Mouse (Mus musculus) megakaryocyte, embryonic 14.5 days (primary cell): Measurements from ENCODE around the gene Mcu. TPM values are rescaled to one million over a fixed set of nuclear protein-coding genes. Genes with fewer than 3 reads are reported as not detected.

Experiments used
- H3K27me3 ChIP-seq: replicated peaks from 2 replicates; pipeline ENCODE3; 2012; ENCODE audit warnings: inconsistent platforms
- H3K36me3 ChIP-seq: replicated peaks from 2 replicates; pipeline ENCODE3; 2012; ENCODE audit warnings: low read length, inconsistent platforms, mixed read lengths
- H3K4me1 ChIP-seq: 2 replicates; pipeline ENCODE4 v1.6.1; 2012; ENCODE audit warnings: inconsistent platforms
- H3K4me3 ChIP-seq: replicated peaks from 2 replicates; pipeline ENCODE3; 2012; ENCODE audit warnings: moderate library complexity, mild to moderate bottlenecking, inconsistent platforms
- H3K9me3 ChIP-seq: 2 replicates; pipeline ENCODE4 v1.6.1; 2012; ENCODE audit warnings: inconsistent platforms
- FLI1 ChIP-seq: IDR thresholded peaks from 2 replicates; pipeline ENCODE4 v1.6.1; 2012; ENCODE audit warnings: low read length, inconsistent platforms, mixed read lengths
- GATA1 ChIP-seq: IDR thresholded peaks from 3 replicates; pipeline ENCODE4 v1.6.1; 2012; ENCODE audit warnings: mixed read lengths, low read length, inconsistent platforms, borderline replicate concordance
- polyA plus RNA-seq: library from polyadenylated mRNA; stranded (reverse); fragments of >175 nt; gene quantifications from 2 replicates; pipeline ENCODE4 v1.2.3, GENCODE M21; 2012; ENCODE audit warnings: low replicate concordance; ENCODE audit not compliant: insufficient read depth

The Mcu gene
- polyA plus RNA-seq, 1 experiment: 38.7 TPM

DNA sequence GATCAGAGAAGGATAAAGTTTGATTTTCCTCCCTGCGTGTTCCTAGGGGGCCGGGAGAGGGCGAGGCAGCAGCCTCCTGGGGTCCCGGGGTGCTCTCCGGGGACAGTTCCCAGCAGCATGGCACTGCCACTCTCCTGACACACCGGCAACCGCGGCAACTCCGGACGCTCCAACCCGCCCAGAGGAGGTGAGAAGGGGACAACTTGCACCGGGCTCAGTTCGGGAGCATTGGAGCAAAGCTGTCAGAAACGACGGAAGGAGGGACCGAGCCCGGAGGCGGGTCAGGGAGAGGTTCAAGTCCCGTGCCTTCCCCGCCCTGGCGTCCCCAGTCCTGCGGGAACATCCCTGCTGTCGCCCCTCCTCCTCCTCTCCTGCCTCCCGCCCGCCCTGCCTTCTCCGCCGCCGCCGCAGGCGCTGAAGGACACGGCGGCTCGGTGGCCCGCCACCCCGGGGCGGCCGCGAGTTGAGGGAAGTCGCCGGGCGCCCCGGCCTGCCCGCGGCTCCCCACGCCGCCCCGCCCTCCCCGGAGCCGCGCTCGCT, 441 bp downstream of the Mcu start, which contains the start of gene Gm10322:
TSS of gene Gm10322 (plus strand) at position 83 of the 540 bp plus-strand sequence.
- Histone ChIP-seq H3K9me3 (no peaks in the 10 kb centered on the region), H3K36me3 (peaks cover 19% of the 10 kb centered on the region), H3K4me1 (peaks cover 48% of the 10 kb centered on the region), H3K4me3 (peak within 1 kb of the TSS; percentile 94), H3K27me3 (no peaks in the 10 kb centered on the region)
- no peak for TF ChIP-seq GATA1
- no peak for TF ChIP-seq FLI1

- peak overlapping the region; percentile 94 for H3K4me3 ChIP-seq
- H3K4me1 ChIP-seq: peaks cover 55% of the 10 kb centered on the region
- no peaks in the 10 kb centered on the region for H3K9me3 ChIP-seq
- H3K36me3 ChIP-seq: peaks cover 21% of the 10 kb centered on the region
- no peaks in the 10 kb centered on the region for H3K27me3 ChIP-seq
- no peak for TF ChIP-seq FLI1
Observed at GRCm38 (mm10) chr10:59615411-59615810, 1.1 kb downstream of the Mcu start.

DNA sequence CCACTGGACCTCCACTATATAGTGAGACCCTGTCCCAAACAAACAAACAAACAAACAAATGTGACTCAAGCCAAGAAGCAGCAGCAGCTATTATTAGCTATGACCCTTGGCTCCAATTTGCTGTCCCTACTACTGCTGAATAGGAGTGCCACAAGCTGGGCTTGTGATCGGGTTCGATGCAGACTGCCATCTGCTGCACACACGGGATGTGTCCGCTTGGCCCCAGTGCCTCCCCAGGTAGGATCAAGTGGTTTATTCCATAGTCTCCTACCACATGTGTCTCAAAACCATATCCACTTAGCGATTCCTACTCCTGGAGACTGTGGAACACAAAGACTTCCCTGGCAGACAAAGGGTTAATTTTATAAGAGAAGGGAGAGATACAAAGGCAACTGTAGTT, 2.4 kb downstream of the Mcu start:
- Histone ChIP-seq H3K9me3 (no peaks in the 10 kb centered on the region), H3K4me3 (peak overlapping the region; percentile 94), H3K36me3 (peaks cover 31% of the 10 kb centered on the region), H3K27me3 (no peaks in the 10 kb centered on the region), H3K4me1 (peaks cover 67% of the 10 kb centered on the region)
- TF ChIP-seq FLI1 (no peak), GATA1 (no peak)

- Histone ChIP-seq H3K36me3 (peaks cover 38% of the 10 kb centered on the region), H3K4me1 (peaks cover 75% of the 10 kb centered on the region), H3K9me3 (no peaks in the 10 kb centered on the region), H3K4me3 (peak overlapping the region; percentile 57), H3K27me3 (no peaks in the 10 kb centered on the region)
- no peak for TF ChIP-seq FLI1
- TF ChIP-seq GATA1: no peak
Observed at GRCm38 (mm10) chr10:59613276-59613675, 3.2 kb downstream of the Mcu start.

GRCm38 (mm10) chr10:59604879-59605464, 11.5 kb downstream of the Mcu start:
- H3K36me3 ChIP-seq: peaks cover 59% of the 10 kb centered on the region

GRCm38 (mm10) chr10:59603843-59604242, 12.6 kb downstream of the Mcu start:
- peaks cover 62% of the 10 kb centered on the region for H3K36me3 ChIP-seq
- no peak overlapping the region for H3K4me3 ChIP-seq
- no peak for TF ChIP-seq FLI1
- TF ChIP-seq GATA1: no peak
- no peaks in the 10 kb centered on the region for H3K27me3 ChIP-seq
- H3K9me3 ChIP-seq: no peaks in the 10 kb centered on the region
- peaks cover 80% of the 10 kb centered on the region for H3K4me1 ChIP-seq

More at GRCm38 (mm10) chr10:59604879-59605464, 11.5 kb downstream of the Mcu start:
- H3K4me1 ChIP-seq: peaks cover 91% of the 10 kb centered on the region
- no peaks in the 10 kb centered on the region for H3K9me3 ChIP-seq
- H3K27me3 ChIP-seq: no peaks in the 10 kb centered on the region
- TF ChIP-seq GATA1: no peak
- TF ChIP-seq FLI1: no peak
- H3K4me3 ChIP-seq: no peak overlapping the region

- Histone ChIP-seq H3K36me3 (peaks cover 67% of the 10 kb centered on the region), H3K27me3 (no peaks in the 10 kb centered on the region), H3K4me1 (peaks cover 73% of the 10 kb centered on the region), H3K9me3 (no peaks in the 10 kb centered on the region), H3K4me3 (no peak overlapping the region)
- TF ChIP-seq GATA1 (no peak), FLI1 (no peak)
Observed at GRCm38 (mm10) chr10:59602891-59603290, 13.6 kb downstream of the Mcu start.

DNA sequence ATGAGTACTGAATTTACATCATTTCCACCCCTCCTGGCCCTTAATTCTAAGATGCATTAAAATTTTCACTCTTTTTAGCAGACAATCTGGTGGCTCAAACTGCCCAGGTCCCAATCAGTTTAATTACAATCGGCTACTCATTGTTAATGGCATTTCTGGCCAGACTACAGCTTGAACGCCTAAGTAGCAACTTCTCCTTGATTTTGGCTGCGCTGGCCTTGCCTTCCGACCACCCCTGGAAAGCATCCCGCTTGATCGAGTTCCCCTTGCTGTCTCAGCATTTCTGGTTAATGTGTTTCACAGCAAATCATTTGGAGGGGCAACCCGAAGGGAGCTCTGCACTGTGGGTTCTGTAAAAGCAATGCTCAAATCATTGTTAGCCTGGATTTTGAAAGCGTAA, 14.4 kb downstream of the Mcu start:
- TF ChIP-seq FLI1 (no peak), GATA1 (no peak)
- H3K27me3 ChIP-seq: no peaks in the 10 kb centered on the region
- no peak overlapping the region for H3K4me3 ChIP-seq
- peaks cover 66% of the 10 kb centered on the region for H3K4me1 ChIP-seq
- H3K9me3 ChIP-seq: no peaks in the 10 kb centered on the region
- H3K36me3 ChIP-seq: peaks cover 72% of the 10 kb centered on the region

DNA sequence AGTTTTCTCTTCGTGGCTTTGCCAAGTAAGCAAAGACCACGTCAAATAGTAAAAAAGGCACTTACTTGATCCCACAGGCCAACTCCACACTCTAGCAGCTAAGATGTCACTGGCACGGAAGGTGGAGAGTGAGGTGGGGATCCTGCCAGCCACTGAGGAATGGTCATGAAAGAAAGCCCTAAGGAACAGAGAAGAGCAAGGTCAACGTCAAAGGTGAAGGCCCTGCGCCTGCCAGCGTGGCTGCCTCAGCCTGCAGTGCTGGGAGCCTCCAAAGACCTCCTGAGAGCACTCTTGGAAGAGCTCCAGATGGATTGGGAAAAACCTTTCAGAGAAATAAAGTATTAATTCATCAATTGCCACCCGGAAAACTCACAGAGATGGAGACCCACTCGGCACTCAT, 16.0 kb downstream of the Mcu start:
- TF ChIP-seq FLI1: no peak
- no peak for TF ChIP-seq GATA1
- H3K27me3 ChIP-seq: no peaks in the 10 kb centered on the region

GRCm38 (mm10) chr10:59593826-59594570, 22.5 kb downstream of the Mcu start:
- no peaks in the 10 kb centered on the region for H3K9me3 ChIP-seq
- H3K4me1 ChIP-seq: peaks cover 81% of the 10 kb centered on the region
- TF ChIP-seq FLI1: no peak
- TF ChIP-seq GATA1: no peak
- H3K27me3 ChIP-seq: no peaks in the 10 kb centered on the region
- no peak overlapping the region for H3K4me3 ChIP-seq
- H3K36me3 ChIP-seq: peaks cover 83% of the 10 kb centered on the region

More for the DNA sequence above, 16.0 kb downstream of the Mcu start:
- Histone ChIP-seq H3K4me1 (peaks cover 65% of the 10 kb centered on the region), H3K4me3 (no peak overlapping the region), H3K36me3 (peaks cover 84% of the 10 kb centered on the region), H3K9me3 (no peaks in the 10 kb centered on the region)
